Comparison of ENCODE assay signal across 10 mouse cellular contexts in genomic region chr10:45132371-45132770, GRCm38 (mm10). TPM values are rescaled to one million over a fixed set of nuclear protein-coding genes. Genes with fewer than 3 reads are reported as not detected.
DNase-seq lines count a peak whose midpoint lies in the region; ATAC-seq and TF ChIP-seq lines count a peak whose summit lies in the region.
"Had no signal": no experiment of that assay in that cellular context is flagged by ENCODE, and none has a peak within 500 bp of the region (broad histone marks: within the 10 kb centered on the region; RNA-seq: fewer than 3 reads in every experiment).

No protein-coding gene starts in this region.

- peaks cover 11% of the 10 kb centered on the region for H3K4me1 ChIP-seq in E14TG2a.4 (replicated peaks; ENCODE audit: low read depth, low read length)
- H3K4me1 ChIP-seq in embryonic fibroblast, embryonic 13.5 days (ENCODE audit: control insufficient read depth, insufficient read depth, low read length), result no peaks in the 10 kb centered on the region
- no peaks in the 10 kb centered on the region; the same call in 1 of the 2 replicates for H3K4me1 ChIP-seq in forebrain, embryonic 10.5 days

- H3K27me3 ChIP-seq in E14TG2a.4 (ENCODE audit: insufficient read depth, low read length), result no peaks in the 10 kb centered on the region
- H3K27me3 ChIP-seq in forebrain, embryonic 10.5 days (ENCODE audit: poor library complexity, severe bottlenecking), result no peaks in the 10 kb centered on the region

- 81% methylated on average over 4 of the region's 4 CpGs for WGBS in forebrain, embryonic 10.5 days

- TF ChIP-seq POLR2A in embryonic fibroblast, embryonic 13.5 days (IDR thresholded peaks at IDR 0.05; ENCODE audit: low read depth, low read length), result no peak

- peaks cover 78% of the 10 kb centered on the region for H3K36me3 ChIP-seq in E14TG2a.4 (ENCODE audit: insufficient read depth, low read length)
- H3K36me3 ChIP-seq in forebrain, embryonic 10.5 days (replicated peaks), result peaks cover 65% of the 10 kb centered on the region

- ATAC-seq in megakaryocyte progenitor cell, adult 5-6 weeks (replicated peaks; ENCODE audit: poor library complexity), result peak; percentile 35

- TF ChIP-seq CTCF in E14TG2a.4 (conservative IDR thresholded peaks at IDR 0.05; ENCODE audit: low read length), result peak; percentile 80
- TF ChIP-seq CTCF in embryonic fibroblast, embryonic 13.5 days (IDR thresholded peaks at IDR 0.05; ENCODE audit: borderline replicate concordance, insufficient read depth, low read length), result peak; percentile 34; the same call in 1 of the 2 replicates

- H3K9me3 ChIP-seq in E14TG2a.4 (ENCODE audit: low read length), result peaks cover 32% of the 10 kb centered on the region
- no peaks in the 10 kb centered on the region for H3K9me3 ChIP-seq in forebrain, embryonic 10.5 days

- no peak overlapping the region for H3K27ac ChIP-seq in embryonic fibroblast, embryonic 13.5 days (ENCODE audit: insufficient read depth, low read length)
- H3K27ac ChIP-seq in forebrain, embryonic 10.5 days, result no peak overlapping the region
- H3K27ac ChIP-seq: macrophage had no signal

- peak; percentile 19 for DNase-seq in layer of hippocampus, adult 11-12 months (ENCODE audit: low spot score)
- DNase-seq in layer of hippocampus, postnatal 36 days, result no peak
- DNase-seq in adrenal gland, postnatal 25 days, result peak; percentile 52
- no peak for DNase-seq in gastrocnemius, adult 18-20 months (ENCODE audit: low spot score)
- DNase-seq in forebrain, embryonic 10.5 days (ENCODE audit: extremely low spot score, low spot score), result no peak

- no peak overlapping the region for H3K4me3 ChIP-seq in E14TG2a.4 (replicated peaks; ENCODE audit: low read length)
- H3K4me3 ChIP-seq in embryonic fibroblast, embryonic 13.5 days (ENCODE audit: insufficient read depth, low read length), result no peak overlapping the region
- H3K4me3 ChIP-seq in forebrain, embryonic 10.5 days, result no peak overlapping the region
- H3K4me3 ChIP-seq: erythroblast, embryonic 14.5 days had no signal

RNA-seq across cellular contexts. Expression of gene Popdc3, which starts 45.5 kb away (rescaled TPM):
- total RNA-seq in layer of hippocampus, postnatal 36 days (2021), result 1 to 10 TPM; 6.9 TPM
- 0.82 and 0.90 TPM in 2 replicates for total RNA-seq in adrenal gland, postnatal 25 days (2021)
- polyA plus RNA-seq in embryonic fibroblast, embryonic 13.5 days (2011; ENCODE audit: insufficient read length, low read depth, missing spikeins), result not detected in 2 replicates
- not detected in 2 replicates for total RNA-seq in megakaryocyte progenitor cell, adult 5-6 weeks (2015)
- not detected in 2 replicates for total RNA-seq in megakaryocyte progenitor cell, adult 5-6 weeks (2017)
- total RNA-seq in gastrocnemius, adult 18-20 months (2021), result 10 to 100 TPM; 50.9 to 64.4 TPM
- 0.07 and 0.14 TPM in 2 replicates for polyA plus RNA-seq in forebrain, embryonic 10.5 days (2016; fragmentation: Nextera tagmentation; extraction: Ambion mirVana)
- polyA plus RNA-seq: erythroblast, embryonic 14.5 days; macrophage had no signal

Comparison
In these comparisons a context has a peak if more than half of its experiments do, and no peak if none do; other contexts are left out.
1. DNase-seq: peak in layer of hippocampus, adult 11-12 months (single experiment) and adrenal gland, postnatal 25 days (single experiment); none in layer of hippocampus, postnatal 36 days (0 of 2), gastrocnemius, adult 18-20 months (single experiment) and forebrain, embryonic 10.5 days (single experiment).
2. RNA of gene Popdc3, which starts 45.5 kb away (total RNA-seq): 50.9 to 64.4 TPM in gastrocnemius, adult 18-20 months; 6.9 TPM in layer of hippocampus, postnatal 36 days, 0.82 to 0.90 TPM in adrenal gland, postnatal 25 days and not detected in megakaryocyte progenitor cell, adult 5-6 weeks; every median in the first group is over 4 times any median in the second.